Mouse (Mus musculus) mesoderm, embryonic 11.5 days (tissue): ENCODE data around the gene Tubb4b.

Source experiments
- DNase-seq: peaks from one replicate; pipeline ENCODE4 v3.0.0-alpha.2; 2012; ENCODE audit warnings: low read depth, low spot score

The Tubb4b gene

GRCm38 (mm10) chr2:25194006-25194405 lies 30.5 kb downstream of the Tubb4b start:
- DNase-seq = no peak

DNA sequence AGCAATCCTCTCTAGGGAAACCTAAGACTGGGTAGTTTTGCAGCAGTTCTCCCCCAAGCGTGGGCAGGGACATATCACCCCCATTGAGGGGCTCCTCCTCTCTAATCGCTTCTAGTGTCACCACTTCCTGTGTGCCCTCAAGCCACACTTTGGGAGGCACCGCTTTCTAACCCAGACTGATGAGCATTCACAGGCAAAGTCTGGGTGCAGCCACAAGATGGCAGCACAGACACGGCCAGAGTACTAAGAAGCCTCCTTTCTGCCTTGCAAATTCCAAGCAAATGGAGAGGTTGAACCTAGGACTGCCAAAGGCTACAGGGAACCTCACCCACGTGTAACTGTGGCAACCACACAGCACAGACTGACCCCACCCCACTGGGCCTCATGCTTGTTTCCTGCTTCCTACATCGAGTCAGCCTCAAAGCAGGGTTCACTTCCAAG lies 31.2 kb downstream of the Tubb4b start:
- peak; percentile 91 for DNase-seq

GRCm38 (mm10) chr2:25187841-25188240 lies 36.7 kb downstream of the Tubb4b start:
- no peak for DNase-seq

DNA sequence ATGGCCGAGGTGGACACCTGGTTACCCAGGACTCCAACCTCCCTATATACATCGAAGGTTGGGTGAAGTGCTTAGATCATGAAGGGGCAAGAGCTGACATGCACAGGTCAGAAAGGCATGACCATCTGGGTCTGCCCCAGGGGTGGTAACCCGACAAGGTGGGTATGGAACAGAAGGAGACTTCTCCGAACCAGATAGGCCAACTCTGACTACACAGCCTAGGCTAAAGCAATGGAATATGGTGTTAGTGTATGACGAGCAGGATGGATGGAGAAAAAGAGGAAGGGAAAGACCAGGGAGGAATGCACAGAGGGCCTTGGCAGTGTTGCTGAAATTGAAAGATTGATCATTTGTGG lies 37.9 kb downstream of the Tubb4b start:
- no peak for DNase-seq

GRCm38 (mm10) chr2:25185625-25186574 lies 38.6 kb downstream of the Tubb4b start:
- peak; percentile 90 for DNase-seq

DNA sequence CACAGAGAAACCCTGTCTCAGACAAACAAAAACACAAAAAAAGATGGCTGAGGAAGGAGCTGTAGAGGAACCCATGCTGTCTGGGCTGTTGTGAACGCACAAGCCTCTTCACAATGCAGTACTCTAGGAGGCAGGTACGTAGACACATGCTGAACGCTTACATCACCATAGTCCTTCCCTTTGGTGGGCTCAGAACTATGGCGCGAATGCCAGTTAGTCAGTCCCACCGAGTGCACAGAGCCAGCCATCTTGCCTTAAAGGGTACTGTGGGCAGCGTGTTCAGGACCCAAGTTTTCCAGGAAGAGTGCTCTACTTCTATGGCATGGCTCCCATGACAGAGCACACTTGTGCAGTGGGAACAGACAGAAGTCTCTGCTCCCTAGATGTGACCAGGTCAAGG lies 40.0 kb downstream of the Tubb4b start:
- no peak for DNase-seq

GRCm38 (mm10) chr2:25183336-25183735 lies 41.2 kb downstream of the Tubb4b start:
- no peak for DNase-seq

GRCm38 (mm10) chr2:25182664-25183063 lies 41.8 kb downstream of the Tubb4b start:
- DNase-seq = no peak

GRCm38 (mm10) chr2:25181891-25182397 lies 42.6 kb downstream of the Tubb4b start:
- DNase-seq = no peak

DNA sequence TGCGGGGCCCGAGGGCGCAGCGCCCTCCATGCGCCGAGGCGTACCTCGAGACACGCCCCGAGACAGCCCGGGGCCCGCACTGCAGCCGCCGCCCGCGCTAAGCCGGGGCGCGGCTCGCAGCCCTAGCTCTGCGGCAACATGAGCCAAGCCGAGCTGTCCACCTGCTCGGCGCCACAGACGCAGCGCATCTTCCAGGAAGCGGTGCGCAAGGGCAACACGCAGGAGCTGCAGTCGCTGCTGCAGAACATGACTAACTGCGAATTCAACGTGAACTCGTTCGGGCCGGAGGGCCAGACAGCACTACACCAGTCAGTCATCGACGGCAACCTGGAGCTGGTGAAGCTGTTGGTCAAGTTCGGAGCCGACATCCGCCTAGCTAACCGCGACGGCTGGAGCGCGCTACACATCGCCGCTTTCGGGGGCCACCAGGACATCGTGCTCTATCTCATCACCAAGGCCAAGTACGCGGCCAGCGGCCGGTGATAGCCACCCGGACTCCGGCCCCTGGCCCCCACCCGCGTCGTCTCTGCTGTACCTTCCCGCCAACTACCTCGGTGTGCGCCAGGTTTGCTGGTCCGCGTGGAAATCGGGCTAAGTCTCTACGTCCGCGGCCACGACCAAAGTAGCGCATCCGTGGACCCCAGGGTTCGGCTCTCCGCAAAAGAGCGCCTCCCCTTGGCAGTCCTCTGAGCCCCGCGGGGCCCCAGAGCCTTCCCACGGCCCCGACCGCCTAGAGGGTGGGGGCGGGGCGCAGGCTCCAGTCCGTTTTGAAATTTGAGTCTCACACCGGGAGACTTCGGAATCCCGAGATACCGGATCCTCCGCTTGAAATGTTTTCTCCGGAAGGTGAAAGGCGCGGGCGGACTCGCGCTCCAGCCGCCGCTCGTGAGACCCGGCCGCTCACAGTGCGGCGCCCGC lies 43.3 kb downstream of the Tubb4b start:
- peak; percentile 64 for DNase-seq

GRCm38 (mm10) chr2:25180478-25180903 lies 44.0 kb downstream of the Tubb4b start, which contains the start of gene Nrarp:
Gene Nrarp (plus strand): TSS chr2:25180758.
- peak; percentile 93 for DNase-seq

DNA sequence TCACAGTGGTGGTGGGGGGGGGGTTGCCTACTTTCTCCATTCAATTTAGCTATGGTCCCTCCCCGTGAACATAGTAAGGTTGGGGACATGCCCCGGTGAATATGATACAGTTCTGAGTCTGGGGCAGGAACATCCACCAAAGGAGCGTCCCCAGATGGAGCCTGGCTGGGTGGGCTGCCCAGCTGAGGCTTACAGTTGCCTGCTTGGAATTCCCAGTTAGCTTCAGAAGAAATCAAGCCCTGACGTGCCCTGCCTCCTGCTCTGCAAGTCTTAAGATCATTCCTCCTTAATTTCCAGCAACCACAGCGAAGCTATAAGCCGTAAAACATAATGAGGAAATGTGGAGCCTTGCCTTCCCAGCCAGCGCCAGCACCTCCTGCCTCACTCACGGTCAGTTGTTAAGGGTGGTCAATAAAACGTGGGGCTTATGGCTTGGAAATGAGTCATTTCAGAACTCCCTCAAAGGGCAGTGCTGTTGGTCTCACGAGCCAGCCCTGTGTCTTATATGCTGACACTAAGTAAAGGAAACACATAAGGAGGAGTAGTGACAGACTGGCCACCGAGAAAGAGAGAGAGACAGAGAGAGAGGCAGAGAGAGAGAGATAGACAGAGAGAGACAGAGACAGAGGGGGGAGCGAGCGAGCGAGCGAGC lies 44.8 kb downstream of the Tubb4b start:
- no peak for DNase-seq

DNA sequence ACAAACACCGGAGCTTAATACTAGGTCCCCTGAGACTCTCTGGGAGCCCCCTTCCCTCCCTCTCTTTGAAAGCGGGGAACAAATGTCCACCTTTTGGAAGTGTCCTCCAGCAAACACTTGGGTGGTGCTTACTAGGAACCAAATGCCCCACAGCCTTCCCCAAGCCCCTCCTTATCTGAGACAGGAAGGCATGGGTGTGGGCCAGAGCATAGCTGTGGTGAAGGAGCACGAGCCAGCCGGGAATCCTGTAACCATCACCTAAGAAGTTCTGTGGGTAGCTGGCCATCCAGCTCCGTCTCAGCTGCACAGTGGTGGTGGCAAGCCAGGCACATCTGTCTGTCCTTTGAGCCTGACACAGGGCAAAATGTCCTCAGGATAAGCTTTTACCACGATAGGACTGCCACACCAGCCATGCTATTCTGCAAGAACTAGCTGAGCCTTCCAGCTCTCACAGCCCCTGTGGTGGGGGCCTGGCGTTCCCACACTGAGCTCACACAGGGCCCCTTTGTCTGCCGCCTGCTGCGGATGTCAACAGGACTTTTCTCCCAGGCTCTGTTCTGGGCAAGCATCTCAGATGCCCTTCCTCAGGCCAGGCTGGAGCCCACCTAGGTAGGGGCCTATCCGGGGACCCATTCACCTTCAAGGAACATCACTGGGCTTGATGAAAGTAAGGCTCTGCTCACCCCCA lies 46.1 kb downstream of the Tubb4b start:
- no peak for DNase-seq

GRCm38 (mm10) chr2:25177685-25178084 lies 46.8 kb downstream of the Tubb4b start:
- DNase-seq = peak; percentile 59

- no peak for DNase-seq
Measured at GRCm38 (mm10) chr2:25177076-25177475, 47.4 kb downstream of the Tubb4b start.

DNA sequence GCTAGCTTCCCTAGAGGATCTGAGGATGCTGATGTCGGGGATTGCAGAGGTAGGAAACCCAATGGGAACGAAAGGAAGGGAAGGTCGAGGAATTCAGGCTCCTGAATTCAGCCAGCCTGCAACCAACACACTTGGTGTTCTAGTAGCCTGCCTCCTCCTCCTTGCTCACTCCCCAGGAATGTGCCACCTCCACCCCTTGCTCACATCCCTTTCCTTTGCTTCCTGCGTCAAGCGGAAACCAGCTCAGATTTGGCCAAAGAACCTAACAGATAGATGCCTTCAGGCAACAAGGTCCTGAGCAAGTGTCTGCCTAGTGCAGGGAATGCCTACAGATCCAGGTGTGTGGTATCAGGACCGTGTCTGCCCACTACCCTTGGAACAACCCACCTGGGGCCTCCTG lies 47.9 kb downstream of the Tubb4b start:
- DNase-seq = no peak

DNA sequence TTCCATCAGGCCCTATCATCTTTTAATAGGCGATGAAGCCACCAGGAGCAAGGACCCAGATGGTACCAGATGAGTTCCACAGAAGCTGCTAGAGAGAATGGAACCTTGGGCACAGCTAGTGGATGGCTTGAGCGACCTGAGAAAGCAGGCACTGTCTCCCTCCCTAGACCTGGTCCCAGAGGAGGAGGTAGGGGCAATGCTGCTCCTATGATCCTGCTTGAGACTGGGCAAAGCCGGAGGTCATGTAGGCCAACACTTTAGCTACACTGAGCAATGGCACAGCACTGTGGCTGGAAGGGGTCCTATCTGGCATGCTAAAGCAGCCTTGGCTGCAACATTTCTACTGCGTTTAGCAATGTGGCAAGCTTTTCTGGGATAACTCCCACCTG lies 48.8 kb downstream of the Tubb4b start:
- DNase-seq = no peak

DNA sequence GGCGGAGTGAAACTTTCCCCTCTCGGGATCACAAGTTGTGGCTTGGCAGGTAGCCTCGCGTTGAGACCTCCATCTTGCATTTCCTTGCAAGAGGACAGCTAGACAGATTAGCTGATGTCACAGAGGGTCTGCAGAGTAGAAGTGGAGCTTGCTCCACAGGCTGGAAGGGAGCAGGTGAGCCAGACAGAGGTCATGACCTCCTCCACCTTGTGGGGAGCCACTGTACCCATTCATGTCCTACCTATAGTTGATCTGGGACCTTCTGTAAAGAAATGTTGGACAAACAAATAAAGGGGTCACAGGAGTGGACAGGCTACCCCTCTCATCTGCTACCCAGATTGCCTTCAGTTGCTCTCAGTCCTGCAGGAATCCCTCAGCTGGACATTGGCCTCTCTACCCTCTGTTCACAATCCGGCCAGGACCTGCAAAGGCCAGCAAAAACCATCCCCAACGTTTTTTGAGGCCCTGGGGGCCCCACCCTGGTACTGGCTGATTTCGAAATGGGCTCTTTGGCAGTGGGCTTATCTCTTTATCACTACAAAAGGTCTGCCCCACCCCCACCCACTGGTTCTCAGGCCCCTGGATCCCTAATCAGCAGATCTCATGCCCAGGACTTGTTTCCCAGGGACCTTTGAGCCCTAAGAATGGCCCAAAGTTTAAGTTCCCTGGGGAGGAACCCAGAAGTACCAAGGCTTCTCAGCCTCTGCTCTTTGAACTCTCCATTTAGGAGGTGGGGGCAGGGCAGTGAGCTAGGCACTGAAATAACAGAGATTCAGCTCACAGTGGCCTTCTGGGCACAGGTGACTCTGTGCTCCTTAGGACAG lies 49.4 kb downstream of the Tubb4b start:
- DNase-seq = no peak

- no peak for DNase-seq
Measured at GRCm38 (mm10) chr2:25173821-25174220, 50.7 kb downstream of the Tubb4b start.

DNA sequence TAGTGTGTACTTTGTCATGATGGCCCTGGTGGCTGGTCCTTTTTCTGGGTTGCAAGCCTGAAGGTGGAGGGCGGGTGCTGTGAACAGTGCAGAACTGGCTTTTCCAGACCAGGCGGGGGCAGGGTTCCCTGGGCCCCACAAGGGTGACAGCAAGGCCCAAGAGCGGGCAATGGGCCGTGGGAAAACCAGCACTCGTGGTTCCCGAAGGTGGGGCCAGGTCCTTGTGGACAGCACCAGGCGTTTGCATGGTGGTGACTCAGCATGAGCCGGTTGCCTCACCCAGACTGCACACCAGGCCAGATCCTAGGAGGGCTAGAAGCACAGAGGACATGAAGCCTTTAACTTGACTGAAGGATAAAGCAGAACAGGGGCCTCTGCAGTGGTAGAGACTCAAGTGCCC lies 51.9 kb downstream of the Tubb4b start:
- no peak for DNase-seq
